Mouse (Mus musculus): Measurements from ENCODE around the gene Gm10188.
A peak's percentile ranks its signal among the peaks of the same experiment; 100 is the strongest.

Gm10188 gene

GRCm38 (mm10) chr1:132195100-132195499, 34.5 kb downstream of the Gm10188 start:
- peak; percentile 50 for DNase-seq (ENCODE audit: low read depth, low spot score)

GRCm38 (mm10) chr1:132194624-132195023, 34.9 kb downstream of the Gm10188 start:
- peak; percentile 54 for DNase-seq (ENCODE audit: low read depth, low spot score)

DNA sequence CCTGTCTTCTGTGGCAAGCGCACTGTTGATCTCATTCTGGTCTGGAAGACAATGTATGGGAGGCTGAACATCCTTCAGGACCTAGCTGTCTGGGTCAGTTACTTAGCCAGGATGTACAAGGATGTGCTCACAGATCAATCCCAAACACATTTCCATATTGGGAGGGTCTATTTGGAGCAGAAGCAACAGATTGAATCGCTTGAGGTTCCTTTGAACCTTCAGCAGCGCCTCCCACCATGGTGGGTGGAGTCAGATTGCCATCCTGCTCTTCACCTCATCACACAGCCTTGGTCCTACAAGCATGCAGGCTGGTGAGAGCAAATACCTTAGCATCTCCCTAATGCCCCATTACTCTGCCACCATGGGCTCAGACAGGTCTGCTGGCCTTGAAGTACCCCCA, 35.8 kb downstream of the Gm10188 start:
- peak; percentile 89 for DNase-seq (ENCODE audit: low read depth, low spot score)

GRCm38 (mm10) chr1:132191786-132192680, 37.5 kb downstream of the Gm10188 start:
- DNase-seq (ENCODE audit: low read depth, low spot score): peak; percentile 72

DNA sequence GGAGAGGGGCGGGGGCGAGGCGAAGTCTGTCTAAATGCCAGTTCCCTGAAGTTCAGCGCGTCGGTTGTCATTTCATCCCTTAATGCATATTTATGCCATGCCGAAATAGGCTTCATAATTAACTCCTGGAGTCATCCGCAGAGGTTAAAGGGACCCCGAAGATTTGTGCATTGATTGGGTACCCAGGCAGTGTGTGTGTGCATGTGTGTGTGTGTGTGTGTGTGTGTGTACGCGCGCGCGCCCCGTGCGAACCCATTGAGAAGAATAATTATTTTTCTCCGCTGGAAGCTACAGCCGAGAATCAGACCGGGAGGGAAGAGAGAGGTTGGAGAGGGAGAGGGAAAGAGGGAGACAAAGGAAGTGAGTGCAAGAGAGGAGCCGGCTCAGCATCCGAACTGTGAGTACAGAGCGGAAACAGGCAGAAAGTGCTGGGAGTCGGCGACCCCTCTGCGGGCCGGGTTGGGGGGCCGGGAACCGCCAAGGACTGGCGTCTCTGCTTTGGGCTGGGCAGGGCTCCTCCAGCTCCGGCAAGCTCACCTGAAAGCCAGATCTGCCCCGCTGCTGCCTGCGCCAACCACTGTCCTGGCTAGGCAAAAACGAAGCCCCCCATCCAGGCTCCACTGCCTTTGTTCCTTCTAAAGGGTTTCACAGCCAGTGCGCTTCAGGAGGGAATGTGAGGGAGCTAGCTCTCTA, 38.3 kb downstream of the Gm10188 start, which contains the start of the genes Lemd1 and AC124108.1:
Gene Lemd1, plus strand, starts transcription at position 339 of the 693 bp plus-strand sequence.
Gene AC124108.1, plus strand, starts transcription at position 365 of the 693 bp plus-strand sequence.
- peak; percentile 25 for DNase-seq (ENCODE audit: low read depth, low spot score)

- peak; percentile 59 for DNase-seq (ENCODE audit: low read depth, low spot score)
Measured at GRCm38 (mm10) chr1:132190621-132191092, 38.9 kb downstream of the Gm10188 start.

DNA sequence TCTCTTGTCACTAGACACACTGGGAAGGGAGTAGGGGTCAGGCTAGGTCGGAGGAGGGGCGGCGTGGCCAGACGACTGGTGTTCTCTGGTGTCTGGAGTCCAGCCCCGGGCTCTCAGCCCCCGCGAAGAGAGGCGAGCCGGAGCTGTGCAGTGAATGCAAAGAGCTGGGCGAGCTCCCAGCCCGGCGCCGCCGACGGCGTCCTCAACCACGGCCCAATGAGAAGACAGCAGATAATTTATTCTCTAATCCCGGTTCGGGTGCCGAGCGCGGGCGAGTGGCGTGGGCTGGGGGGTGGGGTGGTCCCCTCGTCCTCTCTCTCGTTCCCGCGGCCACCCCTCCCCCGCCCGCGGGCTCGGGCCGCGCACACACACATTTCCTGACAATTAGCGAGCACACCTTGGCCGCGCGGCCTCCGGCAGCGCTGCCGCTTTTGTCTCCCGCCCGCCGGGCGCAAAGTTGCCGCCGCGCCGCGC, 39.5 kb downstream of the Gm10188 start:
- peak; percentile 85 for DNase-seq (ENCODE audit: low read depth, low spot score)

DNA sequence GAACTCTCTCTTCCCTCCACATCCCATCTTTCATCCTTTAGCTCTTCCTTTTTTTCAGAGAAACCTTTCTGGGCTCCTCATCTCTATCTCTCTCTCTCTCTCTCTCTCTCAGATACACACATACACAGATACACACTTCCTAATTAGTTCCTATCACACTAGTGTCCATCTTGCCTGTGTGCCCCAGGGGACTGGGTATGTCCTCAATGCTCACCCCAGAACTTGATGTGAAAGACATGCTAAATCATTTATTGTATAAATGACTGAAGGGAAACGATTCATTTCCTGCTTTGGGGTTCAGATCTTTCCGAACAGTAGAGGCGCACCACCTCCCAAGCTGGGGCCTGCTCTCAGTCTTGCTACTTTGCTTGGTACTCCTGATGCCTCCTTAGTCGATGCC, 40.3 kb downstream of the Gm10188 start:
- no peak for DNase-seq (ENCODE audit: low read depth, low spot score)

DNA sequence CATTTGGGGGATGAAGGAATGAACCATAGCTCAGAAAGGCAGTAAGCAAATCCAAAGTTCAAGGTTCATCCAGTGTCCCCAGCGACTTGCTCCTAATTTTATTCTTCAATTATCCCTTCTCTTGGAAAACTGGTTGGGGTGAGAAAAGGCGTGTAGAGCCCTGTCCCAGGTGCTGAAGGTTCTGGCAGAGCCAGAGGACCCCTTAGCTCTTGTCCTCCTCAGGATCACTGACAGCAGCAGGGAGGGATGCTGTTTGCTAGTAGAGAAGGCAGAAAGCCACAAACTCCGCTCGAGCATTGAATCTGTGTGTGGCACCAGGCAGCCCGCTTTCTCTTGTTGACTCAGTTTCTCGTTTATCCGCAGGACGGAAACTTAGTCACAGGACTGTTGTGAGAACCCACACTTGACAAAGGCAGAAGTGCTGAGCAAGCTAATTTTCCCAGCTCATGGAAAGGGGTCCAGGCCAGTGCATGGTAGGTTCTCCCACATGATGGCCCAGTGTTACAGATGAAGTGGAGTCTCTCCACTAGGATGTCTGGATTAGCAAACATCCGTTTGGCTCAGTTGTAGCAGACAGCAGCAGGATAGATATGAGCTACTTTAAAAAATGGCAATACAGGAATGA, 41.0 kb downstream of the Gm10188 start:
- DNase-seq (ENCODE audit: low read depth, low spot score): peak; percentile 53

- no peak for DNase-seq (ENCODE audit: low read depth, low spot score)
Measured at GRCm38 (mm10) chr1:132186303-132186702, 43.3 kb downstream of the Gm10188 start.

Data from ZHBTc4 (cell line).